Mouse (Mus musculus) stomach, embryonic 16.5 days (tissue): ENCODE measurements around the gene Ankk1. TPM values are rescaled to one million over a fixed set of nuclear protein-coding genes. Genes with fewer than 3 reads are reported as not detected.

Source experiments
- ATAC-seq: fragments of 200-750 bp; cut with Nextera tagmentation; 2 replicates; pipeline ENCODE4 v1.8.0; 2017; ENCODE audit warnings: moderate number of reproducible peaks, moderate TSS enrichment; ENCODE audit not compliant: insufficient read depth, low FRiP score
- H3K27ac ChIP-seq: fragments of 300-500 bp; sonication (generic); 2 replicates; pipeline ENCODE4 v1.5.1; 2014; ENCODE audit warnings: low read length
- H3K27me3 ChIP-seq: fragments of 300-500 bp; sonication (generic); 2 replicates; pipeline ENCODE4 v1.6.1; 2014; ENCODE audit warnings: low read length, control low read depth, mixed read lengths; ENCODE audit not compliant: control insufficient read depth, insufficient read depth
- H3K36me3 ChIP-seq: fragments of 300-500 bp; sonication (generic); 2 replicates; pipeline ENCODE4 v1.6.1; 2014; ENCODE audit warnings: low read length; ENCODE audit not compliant: control insufficient read depth, insufficient read depth
- H3K4me1 ChIP-seq: fragments of 300-500 bp; sonication (generic); 2 replicates; pipeline ENCODE4 v1.6.1; 2014; ENCODE audit warnings: low read length, control low read depth, mixed read lengths; ENCODE audit not compliant: control insufficient read depth, insufficient read depth
- H3K4me2 ChIP-seq: fragments of 300-500 bp; sonication (generic); 2 replicates; pipeline ENCODE4 v1.6.1; 2014; ENCODE audit warnings: low read depth, low read length, mixed read lengths
- H3K4me3 ChIP-seq: fragments of 300-500 bp; sonication (generic); replicated peaks from 2 replicates; pipeline ENCODE4 v1.5.1; 2014; ENCODE audit warnings: mild to moderate bottlenecking, low read length
- H3K9ac ChIP-seq: fragments of 300-500 bp; sonication (generic); 2 replicates; pipeline ENCODE4 v1.6.1; 2014; ENCODE audit warnings: low read length
- H3K9me3 ChIP-seq: fragments of 300-500 bp; sonication (generic); replicated peaks from 2 replicates; pipeline ENCODE4 v1.6.1; 2016; ENCODE audit warnings: low read length, control low read depth; ENCODE audit not compliant: control insufficient read depth
- WGBS: fragments of 180-500 bp; shearing (Covaris S2); extraction: QIAGEN DNeasy Blood & Tissue Kit; methylation state at CpG from one replicate; pipeline ENCODE4 v1.1.7; 2014; 5-methylcytosine and 5-hydroxymethylcytosine counted together
- polyA plus RNA-seq: library from polyadenylated mRNA; unstranded; fragments of >200 nt; fragmentation: Nextera tagmentation; extraction: Ambion mirVana; gene quantifications from 2 replicates; pipeline ENCODE4 v1.2.1, GENCODE M21; 2015

Gene Ankk1
- polyA plus RNA-seq, 1 experiment from 2014 or later, result 3.4 TPM

- no peak for ATAC-seq
- 91% methylated on average over 5 of the region's 5 CpGs for WGBS
- Histone ChIP-seq H3K27me3 (no peaks in the 10 kb centered on the region), H3K4me3 (no peak overlapping the region), H3K27ac (no peak overlapping the region), H3K4me2 (no peak overlapping the region), H3K9me3 (no peaks in the 10 kb centered on the region), H3K9ac (no peak overlapping the region), H3K36me3 (no peaks in the 10 kb centered on the region), H3K4me1 (no peaks in the 10 kb centered on the region)
Measured at GRCm38 (mm10) chr9:49423866-49424265, 3.0 kb downstream of the Ankk1 start.

DNA sequence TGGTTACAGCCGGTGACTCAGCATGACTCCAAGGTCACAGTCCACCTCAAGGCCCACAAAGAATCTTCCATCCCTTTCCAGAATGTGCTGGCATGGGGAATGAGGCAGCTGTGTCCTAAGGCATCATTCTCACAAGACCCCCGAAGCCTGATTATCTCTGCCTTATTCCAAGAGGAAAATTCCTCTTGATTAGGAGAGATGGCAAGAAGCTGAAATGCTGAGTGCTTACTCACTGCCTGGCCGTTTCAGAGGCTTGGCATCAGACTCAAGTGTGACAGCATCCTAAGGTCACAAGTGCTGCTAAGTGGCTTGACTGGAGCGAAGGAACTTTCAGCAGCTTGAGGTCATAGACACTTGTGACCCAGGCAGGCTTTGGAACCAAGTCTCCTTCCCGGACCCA is 16.2 kb downstream of the Ankk1 start:
- Histone ChIP-seq H3K9me3 (no peaks in the 10 kb centered on the region), H3K27ac (no peak overlapping the region), H3K27me3 (no peaks in the 10 kb centered on the region), H3K4me3 (no peak overlapping the region), H3K4me1 (no peaks in the 10 kb centered on the region), H3K4me2 (no peak overlapping the region), H3K9ac (no peak overlapping the region), H3K36me3 (no peaks in the 10 kb centered on the region)
- no peak for ATAC-seq
- 83% methylated on average over 5 of the region's 5 CpGs for WGBS

DNA sequence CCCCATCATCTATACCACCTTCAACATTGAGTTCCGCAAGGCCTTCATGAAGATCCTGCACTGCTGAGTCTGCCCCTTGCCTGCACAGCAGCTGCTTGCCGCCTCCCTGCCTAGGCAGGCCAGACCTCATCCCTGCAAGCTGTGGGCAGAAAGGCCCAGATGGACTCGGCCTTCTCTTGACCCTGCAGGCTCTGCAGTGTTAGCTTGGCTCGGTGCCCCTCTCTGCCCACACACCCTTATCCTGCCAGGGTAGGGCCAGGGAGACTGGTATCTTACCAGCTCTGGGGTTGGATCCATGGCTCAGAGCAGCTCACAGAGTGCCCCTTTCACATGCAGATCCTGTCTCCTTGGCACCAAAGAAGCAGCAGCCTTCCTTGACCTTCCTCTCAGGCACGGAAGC is 19.8 kb downstream of the Ankk1 start:
- Histone ChIP-seq H3K4me1 (no peaks in the 10 kb centered on the region), H3K27me3 (no peaks in the 10 kb centered on the region), H3K36me3 (no peaks in the 10 kb centered on the region), H3K27ac (no peak overlapping the region), H3K9me3 (no peaks in the 10 kb centered on the region), H3K4me3 (no peak overlapping the region), H3K4me2 (no peak overlapping the region), H3K9ac (no peak overlapping the region)
- ATAC-seq, result no peak
- whole genome bisulfite sequencing, result 86% methylated on average over 5 of the region's 5 CpGs

DNA sequence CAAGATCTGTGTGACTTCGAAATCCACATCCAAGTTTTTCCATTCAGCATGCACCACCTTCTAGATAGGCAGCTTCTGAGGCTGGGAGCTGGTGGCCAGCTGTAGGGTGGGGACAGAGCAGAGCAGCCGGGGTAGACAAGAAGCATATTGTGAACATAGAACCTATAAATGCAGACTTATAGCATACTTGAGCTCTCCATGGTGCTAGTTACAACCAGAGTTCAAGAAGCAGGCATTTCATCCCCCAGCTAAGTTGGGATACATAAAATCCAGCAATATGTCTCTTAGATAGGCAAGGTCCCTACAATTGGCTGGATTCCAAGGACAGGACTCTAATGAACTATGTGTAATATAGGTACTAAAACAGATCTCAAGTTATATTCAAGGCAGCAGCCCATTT is 23.1 kb downstream of the Ankk1 start:
- Histone ChIP-seq H3K36me3 (no peaks in the 10 kb centered on the region), H3K9me3 (no peaks in the 10 kb centered on the region), H3K27ac (no peak overlapping the region), H3K27me3 (no peaks in the 10 kb centered on the region), H3K4me2 (no peak overlapping the region), H3K4me3 (no peak overlapping the region), H3K4me1 (no peaks in the 10 kb centered on the region), H3K9ac (no peak overlapping the region)
- ATAC-seq, result no peak
- WGBS, result 40% methylated on average over 2 of the region's 2 CpGs

GRCm38 (mm10) chr9:49396006-49396405 is 30.8 kb downstream of the Ankk1 start:
- Histone ChIP-seq H3K4me2 (no peak overlapping the region), H3K36me3 (no peaks in the 10 kb centered on the region)
- no peak for ATAC-seq

DNA sequence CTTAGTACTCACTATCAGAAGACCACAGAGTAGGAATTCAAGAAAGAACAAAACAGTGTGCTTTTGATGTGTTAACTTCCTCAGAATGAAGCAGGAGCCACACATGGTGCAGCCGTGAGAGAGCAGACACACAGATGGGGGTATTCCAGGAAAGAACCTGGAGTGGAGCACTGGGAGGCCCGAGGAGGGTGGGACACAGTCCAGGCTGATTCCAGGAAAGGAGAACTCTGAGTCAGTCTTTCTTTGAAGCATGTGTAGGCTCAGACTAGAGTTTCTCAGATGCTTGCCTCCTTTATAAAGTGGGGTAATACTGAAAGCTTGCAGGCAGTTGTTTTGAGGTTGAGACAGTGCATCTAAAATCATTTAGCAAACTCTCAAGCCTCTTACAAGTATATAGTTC is 34.6 kb downstream of the Ankk1 start:
- Histone ChIP-seq H3K27me3 (no peaks in the 10 kb centered on the region), H3K4me2 (no peak overlapping the region), H3K9ac (no peak overlapping the region), H3K27ac (no peak overlapping the region), H3K4me3 (no peak overlapping the region), H3K36me3 (no peaks in the 10 kb centered on the region), H3K4me1 (no peaks in the 10 kb centered on the region), H3K9me3 (no peaks in the 10 kb centered on the region)
- no peak for ATAC-seq
- 36% methylated on average over 2 of the region's 2 CpGs for WGBS

More at GRCm38 (mm10) chr9:49396006-49396405, 30.8 kb downstream of the Ankk1 start:
- no peak overlapping the region for H3K27ac ChIP-seq
- no peaks in the 10 kb centered on the region for H3K9me3 ChIP-seq
- no peaks in the 10 kb centered on the region for H3K4me1 ChIP-seq
- H3K27me3 ChIP-seq, result no peaks in the 10 kb centered on the region
- H3K9ac ChIP-seq, result no peak overlapping the region
- no peak overlapping the region for H3K4me3 ChIP-seq

DNA sequence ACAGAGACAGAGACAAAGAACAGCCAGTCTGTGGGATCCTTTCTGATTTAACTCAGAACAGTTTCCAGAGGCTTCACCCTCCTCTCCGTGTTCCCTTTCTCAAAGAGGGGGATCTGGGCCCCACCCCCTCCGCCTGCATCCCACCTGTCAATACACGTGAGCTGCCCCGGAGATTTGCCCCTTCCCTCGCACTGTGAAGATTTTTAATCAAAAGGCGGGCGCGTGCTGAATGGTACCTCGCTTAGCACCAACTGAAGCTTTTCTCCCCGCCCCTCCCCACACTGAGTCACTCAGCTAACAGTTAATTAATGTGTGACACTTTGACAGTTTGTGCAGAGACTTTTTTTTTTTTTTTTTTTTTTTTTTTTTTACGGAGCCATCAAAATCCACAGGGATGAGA is 40.7 kb downstream of the Ankk1 start:
- Histone ChIP-seq H3K4me1 (no peaks in the 10 kb centered on the region; the same call in 1 of the 2 replicates), H3K36me3 (no peaks in the 10 kb centered on the region), H3K4me3 (no peak overlapping the region), H3K9me3 (no peaks in the 10 kb centered on the region), H3K9ac (no peak overlapping the region), H3K27me3 (no peaks in the 10 kb centered on the region), H3K27ac (no peak overlapping the region), H3K4me2 (no peak overlapping the region)
- ATAC-seq, result no peak
- 38% methylated on average over 11 of the region's 11 CpGs for whole genome bisulfite sequencing

- Histone ChIP-seq H3K4me3 (no peak overlapping the region), H3K27me3 (no peaks in the 10 kb centered on the region), H3K27ac (no peak overlapping the region), H3K9ac (no peak overlapping the region), H3K4me1 (no peaks in the 10 kb centered on the region; the same call in 1 of the 2 replicates), H3K36me3 (no peaks in the 10 kb centered on the region), H3K9me3 (no peaks in the 10 kb centered on the region), H3K4me2 (no peak overlapping the region)
- 23% methylated on average over 7 of the region's 7 CpGs for WGBS
- ATAC-seq, result no peak
Measured at GRCm38 (mm10) chr9:49385301-49385700, 41.5 kb downstream of the Ankk1 start.

- 81% methylated on average over 6 of the region's 6 CpGs for WGBS
- no peaks in the 10 kb centered on the region; the same call in 1 of the 2 replicates for H3K4me1 ChIP-seq
- no peak overlapping the region for H3K4me2 ChIP-seq
- H3K27me3 ChIP-seq, result no peaks in the 10 kb centered on the region
- no peaks in the 10 kb centered on the region for H3K36me3 ChIP-seq
- no peak overlapping the region for H3K27ac ChIP-seq
- no peak overlapping the region for H3K9ac ChIP-seq
- no peak for ATAC-seq
- no peaks in the 10 kb centered on the region for H3K9me3 ChIP-seq
- H3K4me3 ChIP-seq, result no peak overlapping the region
Measured at GRCm38 (mm10) chr9:49384855-49385254, 42.0 kb downstream of the Ankk1 start.

DNA sequence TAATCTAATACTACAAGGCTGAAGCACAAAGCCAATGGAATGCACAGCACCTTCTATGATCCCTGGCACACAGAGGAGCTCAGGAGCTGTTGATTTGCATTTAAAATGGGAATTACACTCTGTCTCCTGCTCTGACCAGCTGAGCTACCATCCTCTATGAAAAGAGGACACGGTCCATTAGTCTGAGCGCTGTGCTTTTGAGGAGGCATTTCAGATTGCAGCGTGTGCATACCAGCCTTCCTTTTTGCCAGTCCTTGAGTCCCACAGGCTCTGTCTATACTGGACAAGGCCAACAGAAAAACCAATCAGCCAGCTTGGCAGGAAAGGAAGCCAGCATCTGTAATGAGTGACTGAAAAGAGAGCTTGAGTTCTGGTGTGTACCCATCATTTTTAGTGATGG is 42.8 kb downstream of the Ankk1 start:
- H3K9me3 ChIP-seq, result no peaks in the 10 kb centered on the region
- H3K4me1 ChIP-seq, result no peaks in the 10 kb centered on the region; the same call in 1 of the 2 replicates
- H3K4me2 ChIP-seq, result no peak overlapping the region
- no peak overlapping the region for H3K4me3 ChIP-seq
- H3K36me3 ChIP-seq, result no peaks in the 10 kb centered on the region
- H3K27me3 ChIP-seq, result no peaks in the 10 kb centered on the region
- H3K27ac ChIP-seq, result no peak overlapping the region
- H3K9ac ChIP-seq, result no peak overlapping the region
- WGBS, result 82% methylated on average over 3 of the region's 3 CpGs
- ATAC-seq, result no peak
